Mouse (Mus musculus): Measurements from ENCODE around the gene Epha1.

Gene Epha1

DNA sequence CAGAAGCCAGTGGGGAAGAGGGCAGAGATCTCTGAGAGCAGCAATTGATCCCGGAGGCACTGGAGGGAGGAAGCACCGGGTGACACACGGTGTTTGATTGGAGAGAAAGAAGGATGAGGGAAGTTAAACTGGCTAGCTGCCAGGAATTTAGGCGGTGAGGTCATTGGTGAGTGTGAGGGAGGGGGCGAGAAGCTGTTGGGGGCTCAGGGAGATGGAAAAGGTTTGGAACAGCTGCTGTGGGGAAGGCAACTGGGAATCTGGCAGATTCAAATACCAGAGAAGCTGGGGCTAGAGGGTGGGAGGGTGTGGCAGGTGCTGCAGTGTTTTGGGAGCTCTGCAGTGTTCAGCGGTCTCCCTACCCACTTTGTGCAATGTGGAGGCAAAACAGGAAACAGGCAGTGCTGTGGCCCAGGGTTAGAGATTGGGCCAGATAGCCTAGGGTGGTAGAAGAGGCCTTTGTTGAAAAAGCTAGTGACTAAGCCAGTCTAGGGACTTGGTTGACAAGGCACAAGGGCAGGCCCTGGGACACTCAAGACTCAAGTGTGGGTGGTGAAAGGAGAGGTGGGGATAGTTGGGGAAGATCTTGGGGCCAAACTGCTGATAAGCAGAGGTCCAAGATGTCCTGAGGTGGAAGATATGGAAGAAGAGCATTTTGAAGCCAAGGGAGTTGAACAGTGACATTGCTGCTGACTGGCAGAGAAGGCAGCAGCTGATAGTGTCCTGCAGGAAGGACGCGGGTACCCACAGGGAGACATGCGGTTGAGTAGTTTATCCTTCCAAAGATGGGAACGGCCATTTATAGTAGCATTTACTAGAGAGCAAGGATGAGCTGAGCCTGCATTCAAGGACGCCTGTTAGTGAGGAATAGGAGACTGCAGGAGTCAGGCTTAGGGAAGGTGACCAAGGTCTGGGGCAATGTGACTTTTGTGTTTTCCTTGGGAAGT is 18.7 kb downstream of the Epha1 start:
- in situ Hi-C loops (cut with MboI, MseI) = no loop called here

GRCm38 (mm10) chr6:42353180-42353579 is 19.9 kb downstream of the Epha1 start:
- in situ Hi-C loops (cut with MboI, MseI) = no loop called here

DNA sequence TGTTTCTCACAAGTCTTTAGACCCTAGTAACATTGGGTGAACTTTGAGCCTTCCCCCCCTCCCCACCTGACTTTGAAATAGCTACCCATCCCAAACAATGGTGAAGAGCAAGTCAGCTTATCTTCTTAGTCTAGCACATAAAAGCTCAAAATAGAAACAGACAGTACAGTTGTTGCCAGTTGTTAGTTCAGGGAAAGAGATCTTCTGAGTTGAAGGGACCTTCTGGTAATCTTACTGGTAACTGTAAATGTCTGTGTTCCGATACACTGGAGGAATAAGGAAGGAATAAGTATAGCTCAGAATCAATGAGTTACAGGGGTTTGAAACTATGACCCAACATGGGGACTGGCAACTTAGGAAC is 20.6 kb downstream of the Epha1 start:
- in situ Hi-C loops (cut with MboI, MseI) = no loop called here

GRCm38 (mm10) chr6:42351776-42352485 is 21.1 kb downstream of the Epha1 start:
- in situ Hi-C loops (cut with MboI, MseI) = no loop called here

DNA sequence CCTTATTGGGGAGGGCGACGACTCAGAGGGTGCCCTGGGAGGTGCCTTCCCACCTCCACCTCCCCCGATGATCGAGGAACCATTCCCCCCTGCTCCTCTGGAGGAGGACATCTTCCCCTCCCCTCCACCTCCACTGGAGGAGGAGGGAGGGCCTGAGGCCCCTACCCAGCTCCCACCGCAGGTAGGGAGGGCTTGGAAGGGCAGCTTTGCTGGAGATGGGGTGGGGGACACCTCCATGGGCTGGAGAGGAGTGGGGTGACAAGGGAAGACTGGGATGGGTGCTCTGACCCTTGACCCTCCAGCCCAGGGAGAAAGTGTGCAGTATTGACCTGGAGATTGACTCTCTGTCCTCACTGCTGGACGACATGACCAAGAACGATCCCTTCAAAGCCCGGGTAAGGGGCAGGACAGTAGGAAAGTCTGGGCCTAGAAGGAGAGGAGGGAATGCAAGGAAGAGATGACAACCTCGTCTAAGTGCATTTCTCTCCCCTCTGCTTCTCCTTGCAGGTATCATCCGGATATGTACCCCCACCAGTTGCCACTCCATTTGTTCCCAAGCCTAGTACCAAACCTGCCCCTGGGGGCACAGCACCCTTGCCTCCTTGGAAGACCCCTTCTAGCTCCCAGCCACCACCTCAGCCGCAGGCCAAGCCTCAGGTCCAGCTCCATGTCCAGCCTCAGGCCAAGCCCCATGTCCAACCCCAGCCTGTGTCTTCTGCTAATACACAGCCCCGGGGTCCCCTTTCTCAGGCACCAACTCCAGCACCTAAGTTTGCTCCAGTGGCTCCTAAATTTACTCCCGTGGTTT is 21.9 kb downstream of the Epha1 start:
- in situ Hi-C loops (cut with MboI, MseI) = no loop called here

GRCm38 (mm10) chr6:42350021-42350967 is 22.8 kb downstream of the Epha1 start:
- in situ Hi-C loops (cut with MboI, MseI) = no loop called here

DNA sequence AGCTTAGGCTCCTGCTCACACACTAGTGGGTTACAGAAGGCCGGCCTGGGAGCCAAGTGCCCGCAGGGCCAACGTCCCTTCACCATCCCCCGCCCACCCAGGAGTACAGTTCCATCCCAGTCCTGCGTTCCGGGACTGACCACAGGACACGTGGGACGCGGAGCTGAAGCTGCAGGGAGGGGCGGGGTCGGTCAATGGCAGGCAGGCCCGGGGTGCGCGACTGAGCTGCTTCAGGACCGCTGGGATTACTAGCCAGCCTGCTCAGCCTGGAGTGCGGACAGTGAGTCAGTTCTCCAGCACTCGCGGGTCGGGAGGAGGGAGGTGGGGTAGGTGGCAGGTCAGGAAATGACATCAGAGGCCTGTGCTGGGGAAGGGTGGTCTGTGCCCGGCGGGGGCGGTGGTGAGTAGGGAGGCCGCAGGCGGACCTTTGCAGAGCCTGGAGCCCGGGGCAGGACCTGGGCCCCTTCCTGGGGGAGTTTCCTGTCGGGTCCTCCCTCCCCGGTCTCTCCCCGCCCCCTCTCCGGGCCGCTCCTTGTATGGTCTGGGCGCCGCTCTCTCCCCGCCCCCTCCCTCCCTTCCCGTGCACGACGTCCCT is 23.5 kb downstream of the Epha1 start, which contains the start of gene Zyx:
Zyx (plus strand) TSS at position 205 of the 595 bp plus-strand sequence.
- in situ Hi-C loops (cut with MboI, MseI) = no loop called here

DNA sequence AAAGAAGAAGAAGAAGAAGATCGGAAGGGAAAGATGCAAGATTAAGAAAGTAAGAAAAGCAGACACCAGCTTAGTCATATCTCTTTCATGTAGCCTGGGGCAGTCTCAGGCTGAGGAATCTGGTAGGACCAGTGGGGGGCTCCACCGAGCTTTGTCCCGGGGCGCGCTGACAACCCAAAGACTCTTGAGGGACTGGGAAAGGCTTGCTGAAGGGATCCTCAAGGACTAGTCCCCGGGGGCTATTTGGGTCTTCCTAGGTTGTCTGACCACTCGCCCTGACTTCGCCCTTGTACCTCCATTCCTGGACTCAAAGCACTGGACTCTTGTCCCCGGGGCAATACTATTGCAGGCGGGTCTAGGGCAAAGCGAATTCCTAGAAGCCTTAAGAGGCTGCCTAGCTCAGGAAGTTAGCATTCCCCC is 24.1 kb downstream of the Epha1 start:
- in situ Hi-C loops (cut with MboI, MseI) = no loop called here

GRCm38 (mm10) chr6:42348281-42349005 is 24.6 kb downstream of the Epha1 start:
- in situ Hi-C loops (cut with MboI, MseI) = no loop called here

DNA sequence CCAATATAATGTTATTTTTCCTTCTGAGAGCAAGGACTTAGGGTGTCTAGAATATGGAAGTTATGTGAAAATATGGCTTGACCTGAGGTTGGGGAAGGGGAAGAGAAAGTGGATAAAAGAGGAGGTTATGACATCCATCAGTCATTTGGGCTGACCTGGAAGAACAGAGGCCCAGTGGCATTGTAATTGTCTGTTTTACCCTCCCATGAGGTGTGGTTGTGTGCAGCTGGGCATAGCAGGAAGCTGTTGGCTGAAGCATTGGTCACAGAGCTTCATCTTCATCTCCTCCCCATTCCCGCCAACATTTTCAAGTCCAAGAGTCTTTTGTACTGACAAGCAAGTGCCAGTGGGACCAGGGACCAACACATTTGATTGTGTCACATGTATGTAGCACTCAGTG is 28.8 kb downstream of the Epha1 start:
- in situ Hi-C loops (cut with MboI, MseI) = no loop called here

DNA sequence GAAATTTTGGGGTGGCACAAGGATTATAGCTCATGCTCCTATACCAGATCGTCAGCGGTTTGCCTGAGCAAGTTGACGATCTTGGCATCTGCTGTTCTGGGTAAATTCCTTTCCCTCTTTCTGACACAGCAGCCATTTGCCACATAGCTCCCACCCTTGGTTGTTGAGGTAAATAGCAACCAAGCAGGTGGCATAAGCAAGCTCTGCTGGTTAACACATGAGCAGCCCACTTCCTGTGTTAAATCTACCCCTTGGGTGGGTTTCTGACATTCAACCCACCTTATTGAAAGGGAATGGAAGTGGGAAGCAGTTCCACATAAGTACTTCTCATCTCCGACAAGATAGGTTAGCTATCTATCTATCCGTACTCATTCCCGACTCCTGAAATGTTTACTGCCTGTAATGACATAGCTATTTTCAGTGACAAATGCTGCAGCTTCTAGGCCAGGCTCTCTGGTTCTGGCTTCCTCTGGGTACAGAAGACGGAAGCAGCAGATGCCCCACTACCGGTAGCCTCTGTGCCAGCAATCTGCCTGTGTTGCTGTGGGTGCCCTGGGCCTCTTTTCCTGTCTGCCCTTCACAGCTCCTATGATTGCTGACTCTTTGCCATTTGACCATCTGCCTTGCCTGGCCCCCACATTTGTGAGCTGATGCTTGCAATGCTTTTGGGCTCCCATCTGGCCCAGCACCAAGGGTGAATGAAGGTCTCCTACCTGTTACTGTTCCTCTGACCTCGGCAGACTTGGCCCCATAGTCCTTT is 29.5 kb downstream of the Epha1 start:
- in situ Hi-C loops (cut with MboI, MseI) = no loop called here

GRCm38 (mm10) chr6:42342171-42342570 is 30.9 kb downstream of the Epha1 start:
- in situ Hi-C loops (cut with MboI, MseI) = no loop called here

DNA sequence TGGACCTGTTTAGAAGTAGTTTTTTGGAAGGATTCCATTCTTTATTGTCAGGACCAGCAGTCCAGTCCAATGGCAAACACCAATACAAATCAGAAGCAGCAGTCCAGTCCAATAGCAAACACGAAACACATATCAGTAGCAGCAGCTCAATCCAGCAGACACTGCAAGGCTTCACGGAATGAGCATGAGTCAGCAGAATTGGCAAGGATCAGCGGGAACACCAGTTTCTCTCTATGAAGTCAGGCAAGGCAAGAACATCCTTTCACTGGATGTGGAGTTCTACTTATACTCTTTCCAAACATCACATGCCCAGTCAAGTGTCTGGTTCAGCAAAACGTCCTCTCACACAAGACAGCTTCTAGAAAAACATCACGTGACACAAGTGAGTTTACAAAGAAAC is 33.1 kb downstream of the Epha1 start:
- in situ Hi-C loops (cut with MboI, MseI) = no loop called here

GRCm38 (mm10) chr6:42339189-42339588 is 33.9 kb downstream of the Epha1 start:
- in situ Hi-C loops (cut with MboI, MseI) = no loop called here

DNA sequence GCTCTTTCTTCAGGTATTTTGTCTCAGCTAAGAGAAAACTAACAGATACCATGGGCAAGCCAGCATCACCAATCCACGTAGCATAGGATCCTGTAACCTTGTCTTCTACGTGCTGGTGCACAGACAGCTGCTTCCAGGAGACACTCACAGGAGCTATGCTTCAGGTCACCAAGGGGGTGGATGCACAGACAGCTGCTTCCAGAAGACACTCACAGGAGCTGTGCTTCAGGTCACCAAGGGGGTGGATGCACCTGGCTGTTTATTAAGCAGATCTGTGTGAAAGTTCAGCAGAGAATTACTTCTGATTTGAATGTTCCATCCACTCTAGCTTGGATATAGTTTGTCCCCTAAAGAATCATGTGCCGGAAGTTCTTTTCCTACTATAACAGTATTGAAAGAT is 42.1 kb downstream of the Epha1 start:
- in situ Hi-C loops (cut with MboI, MseI) = no loop called here

DNA sequence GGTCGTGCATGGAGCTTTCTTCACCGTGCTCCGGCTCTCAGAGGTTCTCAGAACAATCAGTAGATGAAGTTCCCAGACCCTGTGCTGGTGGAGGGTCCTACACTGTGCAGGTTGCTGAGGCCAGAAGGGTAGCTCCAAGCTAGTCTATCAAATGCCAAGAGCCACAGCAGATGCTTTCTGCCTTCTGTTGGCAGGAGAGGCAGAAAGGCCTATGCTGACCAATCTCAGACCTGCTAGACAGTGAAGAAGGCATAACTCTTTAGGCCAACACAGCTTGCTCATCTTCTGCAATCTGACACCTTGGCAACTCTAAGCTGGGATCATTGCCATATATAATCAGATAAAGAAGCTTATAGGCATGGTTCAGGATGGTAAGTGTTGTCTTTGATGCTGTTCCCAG is 42.9 kb downstream of the Epha1 start:
- in situ Hi-C loops (cut with MboI, MseI) = no loop called here

DNA sequence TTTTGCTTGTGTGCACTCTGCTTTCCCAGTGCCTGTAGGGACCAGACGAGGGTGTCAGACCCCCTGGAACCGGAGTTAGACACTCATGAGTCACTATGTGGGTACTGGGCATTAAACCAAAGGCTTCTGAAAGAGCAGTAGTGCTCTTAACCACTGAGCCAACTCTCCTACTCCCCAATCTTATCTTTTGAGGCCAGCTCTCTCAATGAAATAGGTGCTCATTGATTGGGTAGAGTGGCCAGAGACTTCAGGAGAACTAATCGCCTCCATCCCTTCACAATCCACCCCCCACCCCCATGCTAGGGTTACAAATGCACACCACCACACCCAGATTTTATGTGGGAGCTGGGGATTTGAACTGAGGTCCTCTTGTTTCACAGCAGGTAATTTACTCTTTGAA is 44.3 kb downstream of the Epha1 start:
- in situ Hi-C loops (cut with MboI, MseI) = no loop called here

- in situ Hi-C loops (cut with MboI, MseI) = no loop called here
Observed at GRCm38 (mm10) chr6:42326509-42326908, 46.6 kb downstream of the Epha1 start.

DNA sequence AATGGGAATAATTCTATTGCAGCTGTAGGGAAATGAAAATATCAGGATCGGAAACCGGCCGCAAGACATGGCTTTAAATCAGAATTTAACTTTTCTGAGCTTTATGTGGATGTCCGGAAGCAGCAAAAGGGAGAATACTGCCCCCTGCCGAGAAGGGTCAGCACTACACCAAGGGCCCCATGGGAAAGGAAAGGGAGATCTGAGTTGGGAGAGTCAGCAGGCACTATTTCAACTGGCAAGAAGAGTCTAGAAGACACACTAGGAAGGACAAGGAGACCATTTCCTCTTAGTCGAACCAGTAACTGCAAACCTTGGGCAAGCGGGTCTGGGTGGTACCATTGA is 47.8 kb downstream of the Epha1 start:
- in situ Hi-C loops (cut with MboI, MseI) = no loop called here

All from T-helper 1 cell (primary cell).